Mouse (Mus musculus): ENCODE data around the gene Pgrmc2.

The Pgrmc2 gene

DNA sequence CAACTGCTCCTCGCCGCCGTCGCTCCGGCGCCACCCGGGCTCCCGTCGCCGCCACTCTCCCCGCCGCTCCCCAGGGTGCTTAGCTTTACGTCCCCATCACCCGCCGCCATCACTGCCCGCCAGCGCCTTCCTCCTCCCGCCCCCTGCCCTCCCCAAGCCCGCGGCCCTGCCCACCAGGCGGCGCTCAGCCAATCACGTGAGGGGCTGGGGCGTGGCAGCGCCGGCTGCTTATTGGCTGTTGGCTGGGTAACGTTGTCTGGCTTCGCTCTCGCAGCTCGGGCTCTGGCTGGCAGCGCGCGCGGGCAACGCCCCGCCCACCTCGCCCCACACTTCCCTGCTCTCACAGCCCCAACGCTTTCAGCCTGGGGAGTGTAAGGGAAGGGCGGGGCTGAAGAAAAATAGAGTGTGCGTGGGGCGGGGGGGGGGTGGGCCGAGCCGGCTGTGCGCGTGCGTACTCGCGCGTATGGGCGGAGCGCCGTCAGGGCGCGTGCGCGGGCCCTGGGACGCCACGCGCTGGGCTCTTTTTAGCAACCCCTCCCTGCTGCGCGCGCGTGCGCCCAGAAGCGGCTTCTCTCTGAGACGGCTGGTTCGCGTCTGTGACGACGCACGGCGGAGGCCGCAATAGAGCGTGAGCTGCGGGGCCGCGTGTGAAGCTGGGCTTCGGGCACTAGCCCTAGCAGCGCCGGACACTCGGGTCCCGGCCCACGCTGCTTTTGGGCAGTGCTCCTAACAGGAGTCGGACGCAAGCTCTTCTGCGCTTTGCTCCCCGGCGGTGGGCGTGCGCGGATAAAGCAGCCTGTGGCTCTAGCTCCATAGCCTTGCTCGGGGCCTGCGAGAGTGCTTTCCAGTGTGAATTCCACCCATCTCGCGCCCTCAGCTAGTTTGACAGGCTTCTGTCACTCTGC lies at the start of gene Pgrmc2:
Pgrmc2 (minus strand) TSS at position 162 of the 905 bp plus-strand sequence.
- Histone ChIP-seq H3K27me3 (ENCODE audit: control insufficient read depth, insufficient read depth, low read length, poor library complexity, severe bottlenecking) (no peaks in the 10 kb centered on the region), H3K36me3 (ENCODE audit: control insufficient read depth, insufficient read depth, low read length, poor library complexity, severe bottlenecking) (no peaks in the 10 kb centered on the region)
- DNase-seq (ENCODE audit: low read depth, low spot score) = peak; percentile 100

DNA sequence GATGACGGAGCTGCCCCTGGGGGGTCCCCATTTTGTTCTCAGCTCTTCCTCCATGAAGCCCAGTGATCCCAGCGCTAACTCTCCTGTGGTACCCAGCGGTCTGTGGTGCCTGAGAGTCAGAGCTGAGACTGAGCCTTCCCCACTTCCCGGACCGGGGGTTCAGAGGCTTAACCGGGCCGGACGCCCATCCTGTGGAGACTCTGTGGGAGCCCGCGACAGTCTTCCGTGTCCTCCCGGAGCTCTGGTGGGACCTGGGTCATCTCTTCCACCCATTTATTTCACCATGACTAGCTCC lies 41.1 kb upstream of the Pgrmc2 start:
- no peaks in the 10 kb centered on the region; the same call in 1 of the 2 replicates for H3K27me3 ChIP-seq (ENCODE audit: control insufficient read depth, insufficient read depth, low read length, poor library complexity, severe bottlenecking)

DNA sequence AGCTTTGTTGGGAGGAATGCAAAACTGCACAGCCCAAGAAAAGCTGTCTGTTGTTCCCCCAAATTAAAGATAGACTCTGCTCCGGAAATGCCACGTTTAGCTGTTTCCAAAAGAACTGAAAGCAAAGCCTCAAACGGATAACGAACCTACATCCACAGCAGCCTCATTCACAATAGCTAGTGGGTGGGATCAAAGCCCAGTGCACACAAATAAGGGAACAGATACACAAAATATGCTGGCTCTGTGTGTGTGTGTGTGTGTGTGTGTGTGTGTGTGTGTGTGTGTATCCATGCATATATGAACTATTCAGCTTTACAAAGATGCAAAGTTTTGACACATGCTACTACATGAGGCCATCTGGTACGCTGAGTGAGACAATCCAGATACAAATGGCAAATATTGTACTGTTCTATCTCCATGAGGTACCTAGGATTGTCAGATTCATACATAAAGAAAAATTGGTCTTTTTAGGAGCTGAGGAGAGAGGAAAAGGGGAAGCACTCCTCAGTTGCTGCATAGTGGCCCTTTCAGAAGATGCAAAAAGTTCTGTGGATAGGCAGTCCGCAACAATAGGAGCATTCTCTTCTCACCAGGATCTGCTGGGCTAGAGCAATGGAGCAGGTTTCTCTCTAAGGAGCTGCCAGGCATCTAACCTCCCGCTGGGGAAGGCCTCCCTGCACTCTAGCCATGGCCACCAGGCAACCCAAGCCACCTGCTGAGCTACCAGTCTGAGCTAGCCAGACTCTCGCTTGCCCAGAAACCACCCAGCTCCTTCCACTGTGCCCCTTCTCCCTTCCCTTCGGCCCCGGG lies 40.5 kb upstream of the Pgrmc2 start:
- H3K36me3 ChIP-seq (ENCODE audit: control insufficient read depth, insufficient read depth, low read length, poor library complexity, severe bottlenecking) = no peaks in the 10 kb centered on the region
- peak; percentile 3 for DNase-seq (ENCODE audit: low read depth, low spot score)
- H3K27me3 ChIP-seq (ENCODE audit: control insufficient read depth, insufficient read depth, low read length, poor library complexity, severe bottlenecking) = no peaks in the 10 kb centered on the region; the same call in 1 of the 2 replicates

More for the DNA sequence above, 41.1 kb upstream of the Pgrmc2 start:
- no peak for DNase-seq (ENCODE audit: low read depth, low spot score)
- H3K36me3 ChIP-seq (ENCODE audit: control insufficient read depth, insufficient read depth, low read length, poor library complexity, severe bottlenecking) = no peaks in the 10 kb centered on the region

DNA sequence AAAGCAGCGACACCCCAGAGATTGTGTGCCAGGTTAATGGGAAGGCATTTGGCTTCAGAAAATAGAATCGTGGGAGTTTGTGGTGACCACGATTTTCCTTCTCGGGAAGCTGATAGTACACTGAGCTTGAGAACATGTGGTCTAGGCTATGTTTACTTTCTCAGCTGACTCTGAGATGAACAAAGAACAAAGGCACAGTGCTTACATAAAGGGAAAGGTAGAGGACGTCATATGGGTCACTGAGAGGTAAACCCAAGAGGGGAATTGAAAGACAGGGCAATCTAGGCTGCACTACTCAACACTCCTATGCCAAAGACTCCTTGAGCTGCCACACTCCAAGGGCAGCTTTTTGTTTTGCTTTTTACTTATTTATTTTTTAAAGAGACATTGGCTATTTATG lies 35.3 kb upstream of the Pgrmc2 start:
- no peak for DNase-seq (ENCODE audit: low read depth, low spot score)
- Histone ChIP-seq H3K27me3 (ENCODE audit: control insufficient read depth, insufficient read depth, low read length, poor library complexity, severe bottlenecking) (no peaks in the 10 kb centered on the region), H3K36me3 (ENCODE audit: control insufficient read depth, insufficient read depth, low read length, poor library complexity, severe bottlenecking) (no peaks in the 10 kb centered on the region)

DNA sequence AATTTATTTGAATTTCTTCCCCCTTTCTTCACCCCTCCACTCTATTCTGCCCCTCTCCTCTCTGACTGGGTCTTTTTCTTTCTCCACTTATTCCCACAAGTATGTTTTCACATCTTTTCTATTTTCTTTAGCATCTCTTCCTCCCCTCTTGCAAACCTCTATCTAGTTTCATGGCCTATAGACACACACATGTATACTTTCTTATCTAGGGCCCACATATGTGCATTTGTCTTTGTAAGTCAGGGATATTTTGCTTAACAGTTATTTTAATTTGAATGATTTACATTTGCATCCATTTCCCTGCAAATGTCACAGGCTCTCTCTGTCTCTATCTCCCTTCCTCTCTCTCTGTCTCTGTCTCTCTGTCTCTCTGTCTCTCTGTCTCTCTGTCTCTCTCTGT lies 34.6 kb upstream of the Pgrmc2 start:
- Histone ChIP-seq H3K36me3 (ENCODE audit: control insufficient read depth, insufficient read depth, low read length, poor library complexity, severe bottlenecking) (no peaks in the 10 kb centered on the region), H3K27me3 (ENCODE audit: control insufficient read depth, insufficient read depth, low read length, poor library complexity, severe bottlenecking) (no peaks in the 10 kb centered on the region)
- no peak for DNase-seq (ENCODE audit: low read depth, low spot score)

DNA sequence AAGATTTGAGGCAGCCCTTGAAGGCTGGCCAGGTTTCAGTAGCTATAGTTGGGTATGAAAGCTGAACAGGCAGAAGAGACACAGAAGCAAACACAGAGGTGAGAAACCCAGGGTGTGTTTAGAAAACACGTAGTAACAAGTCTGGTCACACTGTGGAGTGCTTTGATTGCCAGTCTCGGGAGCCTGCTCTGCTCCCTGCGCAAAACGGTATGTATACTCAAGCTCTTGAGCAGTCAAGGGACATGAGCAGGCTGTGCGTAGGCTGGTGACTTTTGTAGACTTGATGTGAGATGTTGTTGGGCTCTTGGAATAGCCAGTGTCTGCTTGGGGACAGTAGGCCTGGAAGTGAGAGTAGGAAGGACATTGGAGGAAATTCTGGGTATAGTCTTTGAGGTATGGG lies 30.3 kb upstream of the Pgrmc2 start:
- no peak for DNase-seq (ENCODE audit: low read depth, low spot score)
- H3K27me3 ChIP-seq (ENCODE audit: control insufficient read depth, insufficient read depth, low read length, poor library complexity, severe bottlenecking) = no peaks in the 10 kb centered on the region
- H3K36me3 ChIP-seq (ENCODE audit: control insufficient read depth, insufficient read depth, low read length, poor library complexity, severe bottlenecking) = no peaks in the 10 kb centered on the region

DNA sequence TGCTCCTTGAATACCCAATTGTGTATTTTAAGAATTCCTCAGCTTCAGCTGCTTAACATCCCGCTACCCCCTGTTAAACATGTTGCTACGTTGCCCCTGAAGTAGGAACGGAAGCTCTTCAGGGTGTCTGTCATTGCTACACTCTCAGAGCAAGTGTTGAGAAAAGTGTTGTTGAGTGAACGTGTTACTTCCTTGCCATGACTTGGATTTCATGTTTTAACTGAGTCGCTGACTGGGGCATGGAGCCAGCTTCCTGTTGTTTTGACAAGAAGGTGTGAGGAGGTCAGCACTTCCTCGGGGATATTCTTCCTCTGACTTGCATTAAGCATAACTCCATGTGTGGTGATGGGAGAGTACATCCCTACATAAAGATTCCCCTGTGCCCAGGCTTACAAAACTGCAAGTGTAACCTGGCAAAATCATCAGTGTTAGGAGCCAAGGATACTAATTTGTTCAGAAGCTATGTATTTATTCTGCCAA lies 25.5 kb upstream of the Pgrmc2 start:
- DNase-seq (ENCODE audit: low read depth, low spot score) = no peak
- Histone ChIP-seq H3K27me3 (ENCODE audit: control insufficient read depth, insufficient read depth, low read length, poor library complexity, severe bottlenecking) (no peaks in the 10 kb centered on the region), H3K36me3 (ENCODE audit: control insufficient read depth, insufficient read depth, low read length, poor library complexity, severe bottlenecking) (no peaks in the 10 kb centered on the region)

DNA sequence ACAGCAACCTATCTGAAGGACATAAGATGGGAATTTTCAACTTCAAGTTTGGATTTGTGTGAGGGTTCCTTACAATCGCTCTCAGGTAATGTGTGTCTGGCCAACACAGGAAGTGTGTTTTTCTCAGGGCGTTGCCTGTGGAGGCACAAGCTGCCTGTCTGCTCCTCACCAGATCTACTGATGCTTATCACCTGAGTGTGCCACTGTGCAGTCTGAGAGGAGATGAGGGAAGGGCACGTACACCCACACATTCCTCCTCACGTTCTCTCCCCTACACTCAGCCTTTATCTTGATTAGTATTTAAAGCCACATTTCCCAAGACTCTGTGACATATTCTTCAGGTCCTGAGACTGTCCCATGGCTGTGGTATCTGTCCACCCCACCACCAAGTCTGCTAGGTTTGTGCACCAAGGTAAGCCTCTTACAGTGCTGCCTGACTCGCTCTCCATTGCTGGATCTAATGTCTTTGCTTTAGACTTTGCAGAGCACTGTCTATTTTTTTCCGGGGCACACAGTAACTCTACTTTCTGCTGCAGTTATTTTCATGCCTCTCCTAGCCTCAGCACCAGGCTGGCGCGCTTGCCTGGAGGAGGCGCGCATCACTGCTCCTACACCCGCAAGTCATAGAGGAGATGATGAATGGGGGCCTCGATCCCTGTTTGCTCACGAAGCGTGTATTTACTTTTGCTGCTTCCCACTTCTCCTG lies 24.9 kb upstream of the Pgrmc2 start:
- Histone ChIP-seq H3K36me3 (ENCODE audit: control insufficient read depth, insufficient read depth, low read length, poor library complexity, severe bottlenecking) (no peaks in the 10 kb centered on the region), H3K27me3 (ENCODE audit: control insufficient read depth, insufficient read depth, low read length, poor library complexity, severe bottlenecking) (no peaks in the 10 kb centered on the region)
- DNase-seq (ENCODE audit: low read depth, low spot score) = no peak

DNA sequence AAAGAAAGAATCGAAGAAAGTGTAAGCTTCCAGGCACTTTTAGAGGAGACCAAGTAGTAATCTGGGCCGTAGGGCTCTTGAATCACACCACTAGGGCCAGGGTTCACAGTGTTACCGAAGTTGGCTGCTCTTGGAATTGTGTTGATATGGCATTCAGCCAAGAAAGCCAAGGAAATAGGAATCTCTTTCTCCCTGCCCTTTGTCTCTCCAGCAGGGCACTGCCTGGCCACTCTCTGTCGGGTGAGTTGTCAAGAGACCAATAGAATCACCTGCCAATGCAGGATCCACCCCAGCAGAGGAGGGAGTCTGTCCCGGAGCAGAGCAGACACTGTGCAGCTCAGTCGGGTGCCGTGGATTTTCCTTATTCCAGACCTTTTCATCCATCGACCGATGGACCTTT lies 19.1 kb upstream of the Pgrmc2 start:
- no peaks in the 10 kb centered on the region for H3K36me3 ChIP-seq (ENCODE audit: control insufficient read depth, insufficient read depth, low read length, poor library complexity, severe bottlenecking)
- DNase-seq (ENCODE audit: low read depth, low spot score) = no peak

DNA sequence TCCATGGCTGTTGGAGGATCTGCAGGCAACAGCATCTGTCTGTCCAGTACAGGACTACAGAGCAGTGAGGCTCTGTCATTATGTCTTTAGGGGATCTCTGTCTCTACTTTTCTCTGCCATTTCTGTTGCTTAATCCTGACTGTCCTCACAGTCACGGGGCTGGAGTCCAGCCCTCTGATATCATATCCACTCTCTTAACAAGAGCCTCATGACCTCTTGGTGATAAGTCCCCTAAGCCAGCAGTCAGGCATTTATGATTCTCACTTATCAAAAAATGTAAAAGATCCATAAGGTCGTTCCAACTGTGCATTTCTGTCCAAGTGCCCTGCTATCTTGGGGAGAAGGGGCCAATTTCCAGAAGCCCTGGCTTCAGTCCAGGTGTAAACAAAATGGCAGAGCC lies 17.3 kb upstream of the Pgrmc2 start:
- DNase-seq (ENCODE audit: low read depth, low spot score) = no peak
- Histone ChIP-seq H3K27me3 (ENCODE audit: control insufficient read depth, insufficient read depth, low read length, poor library complexity, severe bottlenecking) (no peaks in the 10 kb centered on the region), H3K36me3 (ENCODE audit: control insufficient read depth, insufficient read depth, low read length, poor library complexity, severe bottlenecking) (no peaks in the 10 kb centered on the region)

More for the DNA sequence above, 19.1 kb upstream of the Pgrmc2 start:
- H3K27me3 ChIP-seq (ENCODE audit: control insufficient read depth, insufficient read depth, low read length, poor library complexity, severe bottlenecking) = no peaks in the 10 kb centered on the region

DNA sequence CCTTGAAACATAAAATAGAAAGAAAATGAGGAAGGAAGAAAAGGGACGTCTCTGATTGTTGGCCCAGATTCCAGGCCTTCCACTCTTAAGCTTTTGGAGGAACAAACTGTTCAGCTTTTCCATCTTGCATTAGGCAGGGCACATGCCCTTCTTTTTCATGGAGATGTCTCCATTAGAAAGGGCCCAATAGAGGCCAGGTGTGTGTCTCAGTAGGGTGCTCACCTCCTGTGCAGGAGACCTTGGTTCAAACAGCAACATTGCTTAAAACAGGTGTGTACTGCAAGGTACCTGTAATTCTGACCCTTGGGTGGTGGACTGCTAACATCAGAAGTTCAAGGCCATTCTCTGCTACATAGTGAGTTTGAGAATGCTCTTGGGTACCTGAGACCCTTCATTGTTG lies 16.8 kb upstream of the Pgrmc2 start:
- Histone ChIP-seq H3K36me3 (ENCODE audit: control insufficient read depth, insufficient read depth, low read length, poor library complexity, severe bottlenecking) (no peaks in the 10 kb centered on the region), H3K27me3 (ENCODE audit: control insufficient read depth, insufficient read depth, low read length, poor library complexity, severe bottlenecking) (no peaks in the 10 kb centered on the region)
- no peak for DNase-seq (ENCODE audit: low read depth, low spot score)

DNA sequence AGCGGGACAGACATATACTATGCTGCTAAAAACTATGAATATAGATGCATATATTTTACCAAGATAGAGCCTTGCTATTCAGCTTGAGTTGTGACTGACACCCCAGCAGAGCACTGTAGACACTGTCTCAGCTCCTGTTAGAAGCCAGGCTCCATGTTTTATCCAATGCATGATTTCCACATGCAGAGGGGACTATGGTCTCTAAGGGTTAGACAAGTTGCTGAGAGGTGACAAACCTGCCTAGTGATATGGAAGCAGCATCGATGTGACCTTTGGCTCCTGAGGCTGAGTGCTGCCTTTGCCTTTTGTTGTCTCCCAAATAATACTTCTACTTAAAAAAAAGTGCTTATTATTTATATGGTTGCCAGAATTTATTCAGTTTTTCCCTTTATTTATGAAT lies 10.4 kb upstream of the Pgrmc2 start:
- Histone ChIP-seq H3K36me3 (ENCODE audit: control insufficient read depth, insufficient read depth, low read length, poor library complexity, severe bottlenecking) (no peaks in the 10 kb centered on the region), H3K27me3 (ENCODE audit: control insufficient read depth, insufficient read depth, low read length, poor library complexity, severe bottlenecking) (no peaks in the 10 kb centered on the region)
- no peak for DNase-seq (ENCODE audit: low read depth, low spot score)

DNA sequence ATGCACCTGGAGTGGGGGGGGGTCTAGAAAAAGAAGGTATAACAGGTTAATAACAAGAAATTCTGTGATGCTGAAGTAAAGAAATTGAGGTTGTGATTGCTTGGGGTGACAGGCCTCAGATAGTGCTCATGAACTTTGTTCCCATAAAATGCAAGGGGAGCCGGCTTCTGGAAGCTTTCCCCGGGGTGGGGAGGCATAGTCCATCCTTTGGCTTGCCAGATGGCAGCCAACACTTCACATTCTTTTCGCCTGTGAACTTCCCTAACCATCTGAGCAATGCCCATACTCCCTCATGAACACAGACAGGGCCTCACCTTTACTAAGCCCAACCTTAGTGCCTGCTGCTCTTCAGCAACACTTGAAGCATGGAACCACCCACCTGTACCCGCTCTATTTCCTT lies 9.5 kb upstream of the Pgrmc2 start:
- DNase-seq (ENCODE audit: low read depth, low spot score) = no peak

DNA sequence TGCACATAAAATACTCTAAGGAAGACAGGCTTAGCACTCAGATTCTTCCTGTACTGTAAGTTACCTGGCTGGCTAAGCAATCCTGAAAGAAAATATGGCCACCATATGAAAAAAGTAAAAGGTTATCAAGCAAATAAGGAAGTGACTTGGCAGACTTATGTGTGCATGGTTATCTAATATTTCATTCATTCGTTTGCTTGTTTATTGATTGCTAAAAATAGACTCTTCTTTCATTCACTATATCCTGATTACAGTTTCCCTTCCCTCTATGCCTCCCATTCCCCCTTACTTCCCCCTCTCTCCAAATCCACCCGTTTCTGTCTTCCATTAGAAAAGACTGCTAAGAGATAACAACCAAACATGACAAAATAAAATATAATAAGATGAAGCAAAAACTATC lies 8.0 kb upstream of the Pgrmc2 start:
- H3K36me3 ChIP-seq (ENCODE audit: control insufficient read depth, insufficient read depth, low read length, poor library complexity, severe bottlenecking) = no peaks in the 10 kb centered on the region
- H3K27me3 ChIP-seq (ENCODE audit: control insufficient read depth, insufficient read depth, low read length, poor library complexity, severe bottlenecking) = no peaks in the 10 kb centered on the region
- no peak for DNase-seq (ENCODE audit: low read depth, low spot score)

More for the DNA sequence above, 9.5 kb upstream of the Pgrmc2 start:
- H3K36me3 ChIP-seq (ENCODE audit: control insufficient read depth, insufficient read depth, low read length, poor library complexity, severe bottlenecking) = no peaks in the 10 kb centered on the region
- H3K27me3 ChIP-seq (ENCODE audit: control insufficient read depth, insufficient read depth, low read length, poor library complexity, severe bottlenecking) = no peaks in the 10 kb centered on the region

DNA sequence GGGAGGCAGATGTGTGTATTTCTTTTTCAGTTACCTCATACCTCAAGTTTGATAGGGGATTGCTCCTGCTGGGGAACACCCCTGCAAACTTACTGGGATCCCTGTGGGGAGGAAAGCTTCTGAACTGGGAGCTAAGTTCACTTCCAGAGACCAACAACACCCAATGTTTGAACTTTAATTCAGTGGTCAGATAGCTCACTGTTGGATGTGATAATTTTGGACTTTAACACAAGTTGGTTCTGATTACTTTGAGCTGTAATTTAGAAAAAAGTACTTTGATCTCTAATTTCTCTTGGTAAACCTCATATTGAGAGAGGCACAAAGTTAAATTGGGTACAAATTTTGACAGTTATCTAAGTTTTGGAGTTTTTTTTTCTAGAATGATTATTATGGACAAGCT lies 4.2 kb upstream of the Pgrmc2 start:
- H3K27me3 ChIP-seq (ENCODE audit: control insufficient read depth, insufficient read depth, low read length, poor library complexity, severe bottlenecking) = no peaks in the 10 kb centered on the region
- no peak for DNase-seq (ENCODE audit: low read depth, low spot score)

More for the DNA sequence above, 4.2 kb upstream of the Pgrmc2 start:
- no peaks in the 10 kb centered on the region for H3K36me3 ChIP-seq (ENCODE audit: control insufficient read depth, insufficient read depth, low read length, poor library complexity, severe bottlenecking)
